Mouse (Mus musculus) liver, embryonic 12.5 days (tissue): ENCODE results near the gene Abr. TPM values are rescaled to one million over a fixed set of nuclear protein-coding genes. Genes with fewer than 3 reads are reported as not detected.
A peak's percentile ranks its signal among the peaks of the same experiment; 100 is the strongest.

Experiments used
- ATAC-seq: fragments of 200-750 bp; cut with Nextera tagmentation; 2 replicates; pipeline ENCODE4 v1.8.0; 2017; ENCODE audit warnings: moderate number of reproducible peaks, mild to moderate bottlenecking, moderate library complexity
- H3K27ac ChIP-seq: fragments of 300-500 bp; sonication (generic); 2 replicates; pipeline ENCODE4 v1.5.1; 2016; ENCODE audit warnings: mild to moderate bottlenecking
- H3K27me3 ChIP-seq: fragments of 300-500 bp; sonication (generic); replicated peaks from 2 replicates; pipeline ENCODE4 v1.6.1; 2016; ENCODE audit warnings: mild to moderate bottlenecking, moderate library complexity
- H3K36me3 ChIP-seq: fragments of 300-500 bp; sonication (generic); 2 replicates; pipeline ENCODE4 v1.6.1; 2016; ENCODE audit warnings: mild to moderate bottlenecking, moderate library complexity
- H3K4me1 ChIP-seq: fragments of 300-500 bp; sonication (generic); 2 replicates; pipeline ENCODE4 v1.6.1; 2016
- H3K4me2 ChIP-seq: fragments of 300-500 bp; sonication (generic); 2 replicates; pipeline ENCODE4 v1.6.1; 2016; ENCODE audit warnings: mild to moderate bottlenecking, moderate library complexity
- H3K4me3 ChIP-seq: fragments of 300-500 bp; sonication (generic); 2 replicates; pipeline ENCODE4 v1.5.1; 2016; ENCODE audit warnings: mild to moderate bottlenecking, moderate library complexity
- H3K9ac ChIP-seq: fragments of 300-500 bp; sonication (generic); 2 replicates; pipeline ENCODE4 v1.6.1; 2016; ENCODE audit warnings: mild to moderate bottlenecking, moderate library complexity
- H3K9me3 ChIP-seq: fragments of 300-500 bp; sonication (generic); replicated peaks from 2 replicates; pipeline ENCODE4 v1.6.1; 2016; ENCODE audit warnings: mild to moderate bottlenecking, moderate library complexity
- WGBS: fragments of 180-500 bp; shearing (Covaris S2); methylation state at CpG from one replicate; pipeline ENCODE4 v1.1.7; 2016; ENCODE audit not compliant: insufficient replicate concordance; 5-methylcytosine and 5-hydroxymethylcytosine counted together
- polyA plus RNA-seq: library from polyadenylated mRNA; unstranded; fragments of >200 nt; fragmentation: Nextera tagmentation; extraction: Ambion mirVana; gene quantifications from 2 replicates; pipeline ENCODE4 v1.2.1, GENCODE M21; 2016

Abr gene
- polyA plus RNA-seq, 1 experiment from 2014 or later = 5.8 TPM

DNA sequence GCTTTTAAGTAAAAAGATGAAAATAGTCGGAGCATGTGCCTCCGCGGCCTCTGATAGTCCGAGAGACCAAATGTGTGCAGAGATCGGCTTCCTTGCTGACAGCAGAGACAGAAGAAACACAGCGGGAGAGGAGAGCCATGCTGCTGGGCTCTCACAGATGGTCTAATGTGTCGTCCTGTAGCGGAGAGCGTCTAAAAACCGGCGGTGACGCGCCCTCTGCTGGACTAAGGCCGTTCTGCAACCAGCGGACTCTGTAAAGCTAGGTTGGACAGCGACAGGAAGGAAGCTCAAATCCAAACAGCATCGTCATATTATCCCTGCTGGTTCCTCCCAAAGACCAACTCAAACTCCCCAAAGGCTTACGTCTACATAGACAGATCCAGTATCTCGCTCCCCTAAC, 23.8 kb upstream of the Abr start:
- Histone ChIP-seq H3K9ac (no peak overlapping the region), H3K9me3 (no peaks in the 10 kb centered on the region), H3K4me3 (no peak overlapping the region), H3K4me1 (peaks cover 5% of the 10 kb centered on the region; the same call in 1 of the 2 replicates), H3K36me3 (no peaks in the 10 kb centered on the region), H3K27me3 (peaks cover 42% of the 10 kb centered on the region), H3K4me2 (peak overlapping the region; percentile 47), H3K27ac (no peak overlapping the region)
- 1% methylated on average over 19 of the region's 19 CpGs for WGBS
- no peak for ATAC-seq

DNA sequence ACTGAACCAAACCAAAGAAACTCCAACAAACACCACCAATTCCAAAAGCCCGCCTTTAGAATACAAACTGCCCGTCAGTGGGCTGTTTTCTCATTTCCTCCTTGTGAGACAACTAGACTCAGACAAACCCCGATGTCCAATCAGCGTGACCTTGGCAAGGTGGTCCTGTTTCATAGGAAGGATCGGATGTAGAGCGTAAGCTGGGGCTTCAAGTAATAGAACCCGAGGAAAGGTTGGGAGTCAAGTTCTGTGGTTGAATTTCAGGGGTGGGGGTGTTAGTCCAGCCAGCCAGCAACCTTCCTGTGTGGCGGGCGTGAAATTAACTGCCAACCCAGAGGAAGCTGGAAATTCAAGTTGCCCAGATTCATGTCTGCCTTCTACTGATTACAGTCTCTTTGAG, 22.9 kb upstream of the Abr start:
- Histone ChIP-seq H3K4me1 (peaks cover 5% of the 10 kb centered on the region; the same call in 1 of the 2 replicates), H3K4me2 (no peak overlapping the region), H3K4me3 (no peak overlapping the region), H3K9me3 (no peaks in the 10 kb centered on the region), H3K9ac (no peak overlapping the region; the same call in 1 of the 2 replicates), H3K27ac (no peak overlapping the region), H3K27me3 (peaks cover 42% of the 10 kb centered on the region), H3K36me3 (no peaks in the 10 kb centered on the region)
- WGBS = 50% methylated on average over 9 of the region's 9 CpGs
- ATAC-seq = no peak

DNA sequence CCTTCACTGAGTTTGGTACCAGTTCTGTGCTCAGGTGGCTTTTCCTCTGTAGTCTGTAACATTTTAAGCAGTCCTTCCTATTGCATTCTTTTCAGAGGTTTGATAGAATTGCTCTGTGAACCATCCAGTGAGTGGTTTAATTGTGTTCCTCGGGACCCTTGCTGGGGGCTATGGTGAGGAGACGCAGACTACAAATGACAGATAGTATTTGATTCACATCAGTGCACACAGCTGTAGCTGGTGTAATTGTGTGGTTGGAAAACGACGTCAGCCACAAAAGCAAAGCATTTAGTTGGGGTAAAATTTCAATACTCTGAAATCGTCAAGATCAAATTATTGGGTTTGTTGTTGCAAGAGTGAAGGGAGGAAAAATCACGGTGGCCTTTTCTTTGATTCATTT, 22.1 kb upstream of the Abr start:
- no peak overlapping the region for H3K4me3 ChIP-seq
- H3K4me2 ChIP-seq = no peak overlapping the region
- H3K27me3 ChIP-seq = peaks cover 42% of the 10 kb centered on the region
- H3K36me3 ChIP-seq = no peaks in the 10 kb centered on the region
- 72% methylated on average over 6 of the region's 6 CpGs for WGBS
- no peaks in the 10 kb centered on the region for H3K9me3 ChIP-seq
- H3K27ac ChIP-seq = no peak overlapping the region
- peaks cover 5% of the 10 kb centered on the region; the same call in 1 of the 2 replicates for H3K4me1 ChIP-seq
- ATAC-seq = no peak
- no peak overlapping the region for H3K9ac ChIP-seq

GRCm38 (mm10) chr11:76640231-76640630, 18.1 kb upstream of the Abr start:
- Histone ChIP-seq H3K4me1 (no peaks in the 10 kb centered on the region), H3K9me3 (no peaks in the 10 kb centered on the region), H3K4me2 (no peak overlapping the region), H3K9ac (no peak overlapping the region), H3K4me3 (no peak overlapping the region), H3K36me3 (no peaks in the 10 kb centered on the region), H3K27me3 (peaks cover 19% of the 10 kb centered on the region), H3K27ac (no peak overlapping the region)
- 61% methylated on average over 4 of the region's 4 CpGs for WGBS
- no peak for ATAC-seq

GRCm38 (mm10) chr11:76639269-76639985, 17.3 kb upstream of the Abr start:
- no peak overlapping the region for H3K27ac ChIP-seq
- no peaks in the 10 kb centered on the region for H3K9me3 ChIP-seq
- H3K36me3 ChIP-seq = no peaks in the 10 kb centered on the region
- H3K9ac ChIP-seq = no peak overlapping the region
- no peak overlapping the region for H3K4me2 ChIP-seq
- WGBS = 71% methylated on average over 17 of the region's 17 CpGs
- no peak for ATAC-seq
- no peaks in the 10 kb centered on the region for H3K4me1 ChIP-seq
- peaks cover 11% of the 10 kb centered on the region for H3K27me3 ChIP-seq
- H3K4me3 ChIP-seq = no peak overlapping the region

DNA sequence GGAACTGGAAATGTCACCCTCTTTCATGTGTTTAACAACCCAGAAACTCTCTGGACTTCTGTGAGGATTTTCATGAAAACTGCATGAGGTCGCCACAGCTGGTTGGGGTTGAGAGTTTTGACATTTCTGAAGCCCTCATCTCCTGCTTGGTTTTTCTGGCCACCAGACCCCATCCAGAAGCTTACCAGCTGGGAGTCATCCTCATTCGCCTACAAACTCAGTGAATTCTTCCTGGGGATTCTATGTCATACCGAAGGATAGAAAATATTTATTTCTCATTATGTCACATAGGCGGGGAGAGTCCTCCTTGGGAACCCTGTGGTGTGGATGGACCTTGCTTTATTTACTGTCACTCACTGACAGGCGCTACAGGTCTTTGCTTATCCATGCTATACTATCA, 8.4 kb upstream of the Abr start:
- Histone ChIP-seq H3K27me3 (peaks cover 2% of the 10 kb centered on the region), H3K4me3 (no peak overlapping the region), H3K9me3 (no peaks in the 10 kb centered on the region), H3K9ac (no peak overlapping the region), H3K27ac (no peak overlapping the region), H3K4me2 (no peak overlapping the region), H3K36me3 (no peaks in the 10 kb centered on the region), H3K4me1 (peaks cover 11% of the 10 kb centered on the region)
- WGBS = 57% methylated on average over 5 of the region's 5 CpGs
- no peak for ATAC-seq

DNA sequence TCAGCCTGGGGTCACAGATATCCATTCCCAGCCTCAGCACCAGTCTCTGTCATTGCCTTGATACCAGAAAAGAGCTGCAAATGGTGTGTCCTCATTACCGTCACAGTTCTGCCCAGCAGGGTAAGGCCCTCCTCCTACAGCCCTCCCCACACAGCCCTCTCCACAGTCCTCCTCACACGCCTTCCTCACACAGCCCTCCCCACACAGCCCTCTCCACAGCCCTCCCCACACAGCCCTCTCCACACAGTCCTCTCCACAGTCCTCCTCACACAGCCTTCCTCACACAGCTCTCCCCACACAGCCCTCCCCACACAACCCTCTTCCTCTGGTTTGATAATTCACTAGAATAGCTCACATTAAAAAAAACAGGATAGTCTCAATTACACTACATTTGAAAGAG, 7.9 kb upstream of the Abr start:
- Histone ChIP-seq H3K9me3 (no peaks in the 10 kb centered on the region), H3K4me3 (no peak overlapping the region), H3K36me3 (no peaks in the 10 kb centered on the region), H3K9ac (no peak overlapping the region), H3K27ac (no peak overlapping the region), H3K27me3 (peaks cover 5% of the 10 kb centered on the region), H3K4me1 (peaks cover 11% of the 10 kb centered on the region), H3K4me2 (no peak overlapping the region)
- no peak for ATAC-seq
- WGBS = 48% methylated on average over 2 of the region's 2 CpGs

DNA sequence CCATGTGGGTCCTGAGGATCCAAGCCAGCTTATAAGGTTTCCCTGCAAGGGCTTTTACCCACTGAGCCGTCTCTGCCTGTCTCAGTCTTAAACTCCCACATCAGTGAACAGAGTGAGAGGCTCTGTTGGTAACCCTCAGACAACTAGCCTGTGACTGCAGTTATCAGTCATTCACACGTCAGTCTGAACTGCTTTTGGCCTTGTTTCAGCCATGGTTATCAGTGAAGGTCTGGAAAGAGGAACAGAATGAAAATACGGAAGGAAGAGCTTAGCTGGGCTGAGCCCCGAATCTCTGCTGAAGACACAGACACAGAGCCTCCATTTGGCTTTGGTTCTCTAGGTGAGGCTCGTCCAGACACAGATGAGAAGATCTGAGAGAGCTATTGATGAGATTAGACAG, 6.5 kb upstream of the Abr start:
- ATAC-seq = no peak
- Histone ChIP-seq H3K4me3 (no peak overlapping the region), H3K4me1 (peaks cover 11% of the 10 kb centered on the region), H3K9me3 (no peaks in the 10 kb centered on the region), H3K4me2 (no peak overlapping the region), H3K27ac (no peak overlapping the region), H3K27me3 (peaks cover 19% of the 10 kb centered on the region), H3K36me3 (no peaks in the 10 kb centered on the region), H3K9ac (no peak overlapping the region)
- 8% methylated on average over 5 of the region's 5 CpGs for WGBS

DNA sequence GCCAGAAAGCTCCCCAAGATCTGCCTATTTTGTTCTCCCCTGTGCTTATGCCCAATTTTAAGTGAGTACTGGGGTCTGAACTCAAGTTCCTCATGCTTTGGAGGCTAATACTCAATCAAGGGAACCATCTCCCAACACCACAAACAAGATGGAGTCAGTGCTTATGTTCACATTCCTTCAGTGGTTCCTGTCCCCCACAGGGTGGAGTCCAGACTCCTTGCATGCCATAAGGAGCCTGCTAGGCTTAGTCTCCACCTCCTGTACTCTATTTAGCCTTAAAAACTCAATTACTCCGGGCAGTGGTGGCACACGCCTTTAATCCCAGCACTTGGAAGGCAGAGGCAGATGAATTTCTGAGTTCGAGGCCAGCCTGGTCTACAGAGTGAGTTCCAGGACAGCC, 2.8 kb upstream of the Abr start:
- no peaks in the 10 kb centered on the region for H3K9me3 ChIP-seq
- no peak overlapping the region for H3K4me3 ChIP-seq
- H3K4me2 ChIP-seq = no peak overlapping the region
- 53% methylated on average over 3 of the region's 3 CpGs for WGBS
- no peak overlapping the region for H3K27ac ChIP-seq
- H3K36me3 ChIP-seq = no peaks in the 10 kb centered on the region
- peaks cover 57% of the 10 kb centered on the region for H3K27me3 ChIP-seq
- H3K4me1 ChIP-seq = peaks cover 16% of the 10 kb centered on the region
- H3K9ac ChIP-seq = no peak overlapping the region
- no peak for ATAC-seq

DNA sequence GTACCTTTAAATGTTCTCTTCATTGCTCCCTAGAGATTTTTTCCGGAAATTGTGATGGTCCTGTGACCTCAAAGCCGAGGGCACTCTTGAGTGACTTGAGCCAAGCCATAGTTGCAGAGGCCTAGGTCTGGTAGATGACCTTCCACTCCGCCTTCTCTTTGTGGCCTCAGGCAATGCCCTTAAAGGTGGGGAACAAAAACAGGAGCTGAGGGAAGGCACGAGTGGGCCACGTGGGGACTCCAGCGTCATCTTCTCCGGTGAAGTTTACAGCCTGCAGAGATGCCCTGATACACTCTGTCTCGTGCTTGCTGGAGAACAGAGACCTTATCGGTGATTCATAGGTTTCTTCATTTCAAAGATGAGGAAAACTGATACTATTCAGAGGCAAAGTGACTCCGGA, 2.0 kb upstream of the Abr start:
- H3K4me3 ChIP-seq = no peak overlapping the region; the same call in 1 of the 2 replicates
- ATAC-seq = no peak
- H3K36me3 ChIP-seq = no peaks in the 10 kb centered on the region
- no peak overlapping the region for H3K27ac ChIP-seq
- H3K9ac ChIP-seq = no peak overlapping the region
- WGBS = 46% methylated on average over 10 of the region's 10 CpGs
- no peak overlapping the region for H3K4me2 ChIP-seq
- peaks cover 64% of the 10 kb centered on the region for H3K27me3 ChIP-seq
- no peaks in the 10 kb centered on the region for H3K9me3 ChIP-seq
- peaks cover 16% of the 10 kb centered on the region for H3K4me1 ChIP-seq

DNA sequence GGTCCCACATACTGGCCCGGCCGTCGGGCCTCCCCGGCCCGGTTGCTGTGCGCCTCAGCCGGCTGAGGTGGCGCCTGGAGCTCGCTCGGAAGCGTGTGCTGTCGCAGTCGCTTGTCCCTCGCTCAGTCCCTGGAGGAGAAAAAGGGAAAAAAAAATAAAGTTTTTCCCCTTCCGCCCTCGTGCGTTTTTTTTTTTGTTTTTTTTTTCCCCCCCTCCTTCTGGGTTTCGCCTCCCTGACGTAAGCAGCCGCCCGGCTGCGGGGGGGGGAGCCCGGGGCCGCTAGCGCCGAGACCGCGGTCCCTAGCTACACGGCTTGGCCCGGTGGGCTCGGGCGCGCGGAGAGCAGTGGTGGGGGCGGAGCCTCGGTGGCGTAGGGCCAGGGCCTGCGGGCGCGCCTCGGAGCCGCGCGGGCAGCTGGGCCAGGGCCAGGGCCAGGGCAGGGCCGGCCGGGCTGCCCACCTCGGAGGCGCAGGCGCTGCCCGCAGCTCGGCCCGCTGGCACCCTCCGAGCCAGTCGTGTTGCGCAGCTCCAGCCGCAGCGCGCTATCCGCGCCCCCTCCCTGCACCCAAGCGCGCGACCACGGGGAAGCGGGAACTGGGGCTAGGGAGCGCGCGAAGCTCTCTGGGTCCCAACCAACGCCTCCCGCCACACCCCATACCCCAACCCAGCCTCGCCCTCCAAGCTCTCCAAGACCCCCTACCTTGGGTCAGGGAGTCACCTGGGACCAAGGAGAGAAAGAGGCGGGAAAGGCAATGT, 1.3 kb upstream of the Abr start:
- peaks cover 10% of the 10 kb centered on the region; the same call in 1 of the 2 replicates for H3K4me1 ChIP-seq
- H3K4me3 ChIP-seq = peak overlapping the region; percentile 56
- peak overlapping the region; percentile 78 for H3K4me2 ChIP-seq
- no peaks in the 10 kb centered on the region for H3K36me3 ChIP-seq
- H3K9me3 ChIP-seq = no peaks in the 10 kb centered on the region
- H3K27ac ChIP-seq = no peak overlapping the region
- H3K9ac ChIP-seq = no peak overlapping the region
- H3K27me3 ChIP-seq = peaks cover 67% of the 10 kb centered on the region
- ATAC-seq = peak; percentile 42; the same call in 1 of the 2 replicates
- WGBS = 1% methylated on average over 67 of the region's 72 CpGs

- Histone ChIP-seq H3K4me1 (peaks cover 5% of the 10 kb centered on the region; the same call in 1 of the 2 replicates), H3K9me3 (no peaks in the 10 kb centered on the region), H3K27ac (no peak overlapping the region), H3K4me3 (peak overlapping the region; percentile 56), H3K4me2 (peak overlapping the region; percentile 78), H3K36me3 (no peaks in the 10 kb centered on the region), H3K9ac (peak overlapping the region; percentile 9; the same call in 1 of the 2 replicates), H3K27me3 (peaks cover 70% of the 10 kb centered on the region)
- under 1% methylated on average over 66 of the region's 66 CpGs for WGBS
- no peak for ATAC-seq
Measured at GRCm38 (mm10) chr11:76622566-76623205, 572 bp upstream of the Abr start.
